Mouse (Mus musculus) bone marrow macrophage, adult 2 months (primary cell): ENCODE data around the gene Rnf144b. TPM values are rescaled to one million over a fixed set of nuclear protein-coding genes. Genes with fewer than 3 reads are reported as not detected.

Experiments used
- H3K27ac ChIP-seq: 2 replicates; pipeline ENCODE4 v1.5.1; 2012; ENCODE audit warnings: low read depth, low read length; ENCODE audit not compliant: insufficient read depth
- H3K4me1 ChIP-seq: 2 replicates; pipeline ENCODE4 v1.6.1; 2012; ENCODE audit warnings: low read length; ENCODE audit not compliant: control insufficient read depth, insufficient read depth
- H3K4me3 ChIP-seq: 2 replicates; pipeline ENCODE4 v1.5.1; 2012; ENCODE audit warnings: mild to moderate bottlenecking, low read length, moderate library complexity; ENCODE audit not compliant: insufficient read depth
- CTCF ChIP-seq: IDR thresholded peaks from 2 replicates; pipeline ENCODE4 v1.5.1; 2012; ENCODE audit warnings: low read depth, mild to moderate bottlenecking, low read length, moderate library complexity
- POLR2A ChIP-seq: IDR thresholded peaks from 2 replicates; pipeline ENCODE4 v1.6.1; 2012; ENCODE audit warnings: mild to moderate bottlenecking, low read depth, low read length, borderline replicate concordance
- polyA plus RNA-seq: library from polyadenylated mRNA; stranded (reverse); fragments of >200 nt; gene quantifications from 2 replicates; pipeline ENCODE4 v1.2.4, GENCODE M21; 2012; ENCODE audit not compliant: missing spikeins, insufficient read depth, insufficient read length

The Rnf144b gene
- polyA plus RNA-seq, 1 experiment: 44.3 TPM

GRCm38 (mm10) chr13:47228201-47228600 lies 105.7 kb downstream of the Rnf144b start:
- Histone ChIP-seq H3K4me1 (peaks cover 81% of the 10 kb centered on the region), H3K4me3 (no peak overlapping the region), H3K27ac (peak overlapping the region; percentile 95)
- TF ChIP-seq CTCF (no peak), POLR2A (no peak)

GRCm38 (mm10) chr13:47228626-47229190 lies 106.3 kb downstream of the Rnf144b start:
- TF ChIP-seq CTCF: 0 out of 2 replicates have a peak, but pooled peaks have one; percentile 9
- TF ChIP-seq POLR2A: no peak
- peak overlapping the region; percentile 95 for H3K27ac ChIP-seq

DNA sequence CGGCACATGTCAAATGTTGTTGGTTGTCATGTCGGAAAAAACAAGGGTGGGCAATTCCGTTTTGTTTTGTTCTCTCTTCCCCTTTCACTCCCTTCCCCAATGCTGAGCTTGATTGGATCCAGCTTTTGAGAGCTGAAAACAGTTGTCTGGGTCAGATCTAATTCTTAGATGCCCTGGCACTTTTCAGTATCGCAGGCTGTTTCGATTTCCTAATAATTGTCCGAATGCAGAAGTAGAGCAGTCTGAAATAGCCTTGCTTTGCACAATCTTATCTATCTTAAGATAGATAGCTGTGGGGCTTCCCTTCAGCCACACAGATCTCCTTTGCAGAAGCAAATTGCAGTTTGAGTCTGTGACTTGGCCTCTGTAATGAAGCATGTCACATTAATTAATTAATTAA lies 109.7 kb downstream of the Rnf144b start:
- peak overlapping the region; percentile 6; the same call in 1 of the 2 replicates for H3K4me3 ChIP-seq
- TF ChIP-seq POLR2A (no peak), CTCF (no peak)
- peak overlapping the region; percentile 95 for H3K27ac ChIP-seq
- peaks cover 57% of the 10 kb centered on the region for H3K4me1 ChIP-seq

More at GRCm38 (mm10) chr13:47228626-47229190, 106.3 kb downstream of the Rnf144b start:
- peaks cover 81% of the 10 kb centered on the region for H3K4me1 ChIP-seq
- H3K4me3 ChIP-seq: no peak overlapping the region

- Histone ChIP-seq H3K27ac (no peak overlapping the region), H3K4me1 (peaks cover 29% of the 10 kb centered on the region), H3K4me3 (no peak overlapping the region)
- TF ChIP-seq CTCF (no peak), POLR2A (no peak)
These were observed 114.9 kb downstream of the Rnf144b start for GRCm38 (mm10) chr13:47237376-47237775.

- Histone ChIP-seq H3K4me1 (peaks cover 29% of the 10 kb centered on the region), H3K4me3 (no peak overlapping the region), H3K27ac (no peak overlapping the region)
- no peak for TF ChIP-seq POLR2A
- no peak for TF ChIP-seq CTCF
These were observed 115.7 kb downstream of the Rnf144b start for GRCm38 (mm10) chr13:47238131-47238530.

GRCm38 (mm10) chr13:47243569-47243968 lies 121.1 kb downstream of the Rnf144b start:
- H3K27ac ChIP-seq: no peak overlapping the region
- H3K4me3 ChIP-seq: no peak overlapping the region
- TF ChIP-seq CTCF (no peak), POLR2A (no peak)
- peaks cover 17% of the 10 kb centered on the region for H3K4me1 ChIP-seq

DNA sequence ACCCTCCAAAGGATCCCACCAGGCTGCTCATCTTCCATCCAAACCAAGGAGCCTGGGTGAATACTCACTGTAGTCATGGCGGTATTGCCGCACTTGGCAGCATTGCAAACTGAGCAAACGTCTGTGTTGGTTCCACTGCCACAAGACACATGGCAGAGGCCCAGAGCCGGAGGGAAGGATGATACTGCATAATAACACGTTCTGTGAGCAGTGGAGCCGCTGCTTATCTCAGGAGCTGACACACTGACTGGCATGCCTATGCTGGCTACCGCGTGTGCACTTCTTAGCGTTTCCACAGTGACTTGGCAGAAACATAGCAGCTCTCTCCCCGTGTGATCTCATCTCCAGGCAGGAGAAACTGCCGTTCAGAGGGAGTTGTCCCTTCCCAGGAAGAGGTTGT lies 122.3 kb downstream of the Rnf144b start:
- peaks cover 17% of the 10 kb centered on the region for H3K4me1 ChIP-seq
- H3K4me3 ChIP-seq: no peak overlapping the region
- TF ChIP-seq CTCF (no peak), POLR2A (no peak)
- no peak overlapping the region for H3K27ac ChIP-seq

DNA sequence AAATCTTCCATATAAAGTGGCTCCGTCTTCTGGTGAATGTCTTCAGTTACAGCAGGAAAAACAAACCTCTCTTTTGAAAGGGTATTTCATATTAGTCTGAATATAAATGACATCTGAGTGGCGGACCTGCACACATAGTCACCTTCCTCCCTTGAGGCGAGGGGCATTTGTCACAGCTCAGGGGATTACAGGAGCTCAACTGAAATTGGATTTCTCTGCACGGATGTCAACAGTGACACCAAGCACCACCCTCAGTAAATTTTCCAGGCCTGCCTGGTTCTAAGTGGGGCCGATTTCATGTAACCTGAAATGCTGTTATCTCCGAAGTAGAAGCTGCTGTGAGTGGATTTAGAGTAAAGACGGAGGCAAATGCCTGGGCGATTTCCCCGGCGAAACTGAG lies 124.0 kb downstream of the Rnf144b start:
- TF ChIP-seq POLR2A (no peak), CTCF (no peak)
- Histone ChIP-seq H3K4me1 (peaks cover 29% of the 10 kb centered on the region), H3K27ac (no peak overlapping the region), H3K4me3 (no peak overlapping the region)

GRCm38 (mm10) chr13:47247156-47247800 lies 124.8 kb downstream of the Rnf144b start:
- Histone ChIP-seq H3K27ac (no peak overlapping the region), H3K4me3 (no peak overlapping the region)
- TF ChIP-seq POLR2A (no peak), CTCF (no peak)

GRCm38 (mm10) chr13:47248289-47249010 lies 126.0 kb downstream of the Rnf144b start:
- TF ChIP-seq CTCF (no peak), POLR2A (no peak)
- Histone ChIP-seq H3K27ac (no peak overlapping the region), H3K4me1 (peaks cover 22% of the 10 kb centered on the region), H3K4me3 (no peak overlapping the region)

More at GRCm38 (mm10) chr13:47247156-47247800, 124.8 kb downstream of the Rnf144b start:
- H3K4me1 ChIP-seq: peaks cover 29% of the 10 kb centered on the region
